In genomic region chr13:74001492-74001891, GRCm38 (mm10) we compare ENCODE assay signal across 29 mouse cellular contexts. TPM values are rescaled to one million over a fixed set of nuclear protein-coding genes. Genes with fewer than 3 reads are reported as not detected.
DNase-seq lines count a peak whose midpoint lies in the region; ATAC-seq and TF ChIP-seq lines count a peak whose summit lies in the region.
"Had no signal": no experiment of that assay in that cellular context is flagged by ENCODE, and none has a peak within 500 bp of the region (broad histone marks: within the 10 kb centered on the region; RNA-seq: fewer than 3 reads in every experiment).

No protein-coding gene starts in this region.

- H3K9ac ChIP-seq in lung, embryonic 14.5 days: no peak overlapping the region
- no peak overlapping the region for H3K9ac ChIP-seq in CH12.LX (ENCODE audit: insufficient read depth, low read depth)
- H3K9ac ChIP-seq: embryonic facial prominence, embryonic 12.5 days; forebrain, embryonic 13.5 days; forebrain, embryonic 15.5 days; forebrain, postnatal 0 days had no signal

- no peaks in the 10 kb centered on the region for H3K27me3 ChIP-seq in lung, embryonic 14.5 days (ENCODE audit: insufficient read depth, low read length)
- H3K27me3 ChIP-seq in CH12.LX (replicated peaks): peaks cover 4% of the 10 kb centered on the region
- H3K27me3 ChIP-seq: embryonic facial prominence, embryonic 12.5 days; forebrain, embryonic 15.5 days had no signal

- ATAC-seq in frontal cortex, adult (ENCODE audit: low TSS enrichment): 0 out of 2 replicates have a peak, but pooled peaks have one; percentile 24
- ATAC-seq in lung, embryonic 14.5 days (ENCODE audit: insufficient read depth): no peak
- ATAC-seq: activated CD4-positive, CD25-positive, alpha-beta regulatory T cell, adult 4 months; CD4-positive, CD25-positive, alpha-beta regulatory T cell, adult 4 months; forebrain, embryonic 13.5 days; forebrain, embryonic 15.5 days; forebrain, postnatal 0 days; Patski had no signal

- WGBS in lung, embryonic 14.5 days: 43% methylated on average over 4 of the region's 4 CpGs

- H3K4me3 ChIP-seq in lung, embryonic 14.5 days (ENCODE audit: low read depth, low read length): no peak overlapping the region
- H3K4me3 ChIP-seq in CH12.LX (replicated peaks in 1 of 3; ENCODE audit: low read depth in 2 of 3, low read length in 2 of 3, poor library complexity in 1 of 3): no peak overlapping the region
- H3K4me3 ChIP-seq: embryonic facial prominence, embryonic 10.5 days; embryonic facial prominence, embryonic 12.5 days; forebrain, embryonic 13.5 days; forebrain, embryonic 15.5 days had no signal

- dilution Hi-C loops in CH12.LX (cut with MboI; ENCODE audit: extremely low pct_ligation_motif_present, extremely low pct_unique_long_range_greater_than_20kb, low sequenced_read_pairs): no loop called here

- H3K9me3 ChIP-seq in lung, embryonic 14.5 days (ENCODE audit: low read depth, low read length): no peaks in the 10 kb centered on the region
- H3K9me3 ChIP-seq in CH12.LX (replicated peaks; ENCODE audit: low read length): no peaks in the 10 kb centered on the region
- H3K9me3 ChIP-seq: embryonic facial prominence, embryonic 10.5 days; embryonic facial prominence, embryonic 12.5 days; forebrain, embryonic 13.5 days; forebrain, embryonic 15.5 days; G1E had no signal

- H3K27ac ChIP-seq in lung, embryonic 14.5 days (ENCODE audit: low read depth): no peak overlapping the region
- H3K27ac ChIP-seq in CH12.LX (ENCODE audit: insufficient read depth, low read depth): no peak overlapping the region
- H3K27ac ChIP-seq: embryonic facial prominence, embryonic 10.5 days; embryonic facial prominence, embryonic 12.5 days; forebrain, embryonic 13.5 days; forebrain, embryonic 15.5 days had no signal

- H3K36me3 ChIP-seq in lung, embryonic 14.5 days (ENCODE audit: insufficient read depth): no peaks in the 10 kb centered on the region
- H3K36me3 ChIP-seq in CH12.LX (replicated peaks in 1 of 2; ENCODE audit: control insufficient read depth in 1 of 2, insufficient read depth in 1 of 2, low read length in 1 of 2): no peaks in the 10 kb centered on the region
- H3K36me3 ChIP-seq: embryonic facial prominence, embryonic 10.5 days; embryonic facial prominence, embryonic 12.5 days; forebrain, embryonic 15.5 days; G1E had no signal

- TF ChIP-seq EP300 in CH12.LX (IDR thresholded peaks at IDR 0.05; ENCODE audit: low read length): no peak

- no peak for TF ChIP-seq CTCF in lung, embryonic 14.5 days (IDR thresholded peaks at IDR 0.05; ENCODE audit: low read depth)
- no peak for TF ChIP-seq CTCF in CH12.LX (conservative IDR thresholded peaks at IDR 0.05 in 1 of 2, IDR thresholded peaks at IDR 0.05 in 1 of 2; ENCODE audit: low read depth in 2 of 2, low read length in 2 of 2)

- DNase-seq in frontal cortex, postnatal 25 days (ENCODE audit: low spot score in 2 of 2): no peak
- peak; percentile 8 for DNase-seq in lung, embryonic 14.5 days
- DNase-seq in lung, postnatal 14 days: no peak
- no peak for DNase-seq in CH12.LX (ENCODE audit: extremely low read depth)
- no peak for DNase-seq in thymus, postnatal 14 days
- DNase-seq in spleen, postnatal 36 days (ENCODE audit: low spot score in 2 of 2): no peak
- DNase-seq: adrenal gland, adult 8-10 months; adrenal gland, postnatal 14 days; adrenal gland, postnatal 36 days; B cell, adult 2 months; cerebellum, adult 11-12 months; cerebellum, adult 2 months; cerebellum, adult 9-10 months; cerebellum, postnatal 10 days; cerebellum, postnatal 25 days; forebrain, postnatal 0 days had no signal

- no peak for TF ChIP-seq RAD21 in CH12.LX (IDR thresholded peaks at IDR 0.05; ENCODE audit: low read depth, low read length)

- TF ChIP-seq POLR2A in CH12.LX (IDR thresholded peaks at IDR 0.05; ENCODE audit: low read depth, low read length): no peak

- H3K4me2 ChIP-seq in lung, embryonic 14.5 days: no peak overlapping the region
- H3K4me2 ChIP-seq in CH12.LX (ENCODE audit: insufficient read depth, low read depth, poor library complexity, severe bottlenecking): no peak overlapping the region
- H3K4me2 ChIP-seq: embryonic facial prominence, embryonic 12.5 days; forebrain, embryonic 13.5 days; forebrain, embryonic 15.5 days had no signal

- no peaks in the 10 kb centered on the region for H3K4me1 ChIP-seq in lung, embryonic 14.5 days (ENCODE audit: insufficient read depth)
- H3K4me1 ChIP-seq in CH12.LX (ENCODE audit: control insufficient read depth in 1 of 2, insufficient read depth in 2 of 2): peaks cover 0 to 5% of the 10 kb centered on the region in 2 experiments; a peak in 2 of 4 replicates
- H3K4me1 ChIP-seq: embryonic facial prominence, embryonic 10.5 days; embryonic facial prominence, embryonic 12.5 days; forebrain, embryonic 13.5 days; forebrain, embryonic 15.5 days had no signal

- in situ Hi-C loops in CH12.LX (cut with MboI; ENCODE audit: low pct_ligation_motif_present, low pct_unique_long_range_greater_than_20kb, low sequenced_read_pairs): no loop called here

- H3K79me2 ChIP-seq in CH12.LX (replicated peaks; ENCODE audit: control insufficient read depth, extremely low read depth, insufficient read depth, poor library complexity, severe bottlenecking): no peaks in the 10 kb centered on the region

TF ChIP-seq in CH12.LX, 34 proteins besides CTCF, POLR2A, EP300 and RAD21:
- TF ChIP-seq MAFK (IDR thresholded peaks at IDR 0.05; ENCODE audit: insufficient replicate concordance, low read length) (0 out of 2 replicates have a peak, but pooled peaks have one; percentile 8), ZNF384 (IDR thresholded peaks at IDR 0.05; ENCODE audit: low read depth, low read length) (no peak)

RNA-seq across cellular contexts. Expression of gene Tppp, which starts 7.7 kb away (rescaled TPM):
- 1.0 and 1.4 TPM in 2 replicates for polyA plus RNA-seq in lung, embryonic 14.5 days (2014; fragmentation: Nextera tagmentation; extraction: Ambion mirVana)
- total RNA-seq in CH12.LX (2012; rRNA removed) (0.04 and 0.08 TPM in 2 replicates), CH12.LX (2014; rRNA removed) (0.05 and 0.11 TPM in 2 replicates)
- polyA plus RNA-seq in CH12.LX (2012; ENCODE audit: insufficient read length, low read depth): not detected in 2 replicates
- polyA plus RNA-seq: G1E had no signal

RNA-seq across cellular contexts. Expression of gene Zdhhc11, which starts 37.8 kb away (rescaled TPM):
- not detected in 2 replicates for polyA plus RNA-seq in lung, embryonic 14.5 days (2014; fragmentation: Nextera tagmentation; extraction: Ambion mirVana)
- total RNA-seq in CH12.LX (2012; rRNA removed): not detected in 2 replicates
- not detected in 2 replicates for total RNA-seq in CH12.LX (2014; rRNA removed)
- not detected in 2 replicates for polyA plus RNA-seq in CH12.LX (2012; ENCODE audit: insufficient read length, low read depth)
- total RNA-seq: adrenal gland, adult 18-20 months; adrenal gland, adult 8-10 months; adrenal gland, postnatal 14 days; adrenal gland, postnatal 36 days; forebrain, postnatal 0 days; G1E had no signal
- polyA plus RNA-seq: activated CD4-positive, CD25-positive, alpha-beta regulatory T cell, adult 4 months; CD4-positive, CD25-positive, alpha-beta regulatory T cell, adult 4 months; cerebellum, adult 2 months; cortical plate, adult 2 months; embryonic facial prominence, embryonic 10.5 days; embryonic facial prominence, embryonic 12.5 days; embryonic facial prominence, embryonic 14.5 days; forebrain, embryonic 11.5 days; forebrain, embryonic 13.5 days; forebrain, embryonic 15.5 days; forebrain, postnatal 0 days; G1E; Patski had no signal
